Mouse (Mus musculus): ENCODE results near the gene Ric8b.

The Ric8b gene

GRCm38 (mm10) chr10:85048008-85048407 is 130.6 kb downstream of the Ric8b start:
- DNase-seq (ENCODE audit: extremely low read depth, low read depth, low spot score) = no peak

GRCm38 (mm10) chr10:85050668-85051208 is 133.3 kb downstream of the Ric8b start:
- no peak for DNase-seq (ENCODE audit: extremely low read depth, low read depth, low spot score)

GRCm38 (mm10) chr10:85052451-85052850 is 135.0 kb downstream of the Ric8b start:
- no peak for DNase-seq (ENCODE audit: extremely low read depth, low read depth, low spot score)

GRCm38 (mm10) chr10:85054876-85055275 is 137.5 kb downstream of the Ric8b start:
- no peak for DNase-seq (ENCODE audit: extremely low read depth, low read depth, low spot score)

Data from fat pad, adult 2 months (tissue).